Mouse (Mus musculus) embryo, embryonic 10.5 days (tissue): ENCODE results near the gene Gm17304.

ENCODE experiments used
- DNase-seq: peaks from one replicate; pipeline ENCODE4 v3.0.0-alpha.2; 2015; ENCODE audit warnings: low spot score

Gene Gm17304

DNA sequence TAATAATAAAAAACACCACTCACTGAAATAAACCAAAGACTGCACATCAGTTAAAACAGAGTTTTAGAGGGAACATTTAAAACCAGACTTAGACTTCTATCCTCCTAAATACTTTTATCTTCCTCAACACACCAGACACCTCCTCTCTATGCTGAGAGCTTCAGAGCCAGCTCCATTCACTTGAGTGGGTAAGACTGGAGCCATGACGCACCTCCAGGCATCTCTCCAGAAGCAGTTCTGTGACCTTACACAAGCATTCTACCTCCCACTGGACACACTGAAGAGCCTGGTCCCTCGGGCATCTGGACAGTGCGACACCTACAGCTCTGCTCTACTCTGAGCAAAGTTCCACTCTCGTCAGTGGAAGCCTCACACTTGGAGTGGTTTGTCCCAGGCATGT, 14.4 kb downstream of the Gm17304 start:
- no peak for DNase-seq

DNA sequence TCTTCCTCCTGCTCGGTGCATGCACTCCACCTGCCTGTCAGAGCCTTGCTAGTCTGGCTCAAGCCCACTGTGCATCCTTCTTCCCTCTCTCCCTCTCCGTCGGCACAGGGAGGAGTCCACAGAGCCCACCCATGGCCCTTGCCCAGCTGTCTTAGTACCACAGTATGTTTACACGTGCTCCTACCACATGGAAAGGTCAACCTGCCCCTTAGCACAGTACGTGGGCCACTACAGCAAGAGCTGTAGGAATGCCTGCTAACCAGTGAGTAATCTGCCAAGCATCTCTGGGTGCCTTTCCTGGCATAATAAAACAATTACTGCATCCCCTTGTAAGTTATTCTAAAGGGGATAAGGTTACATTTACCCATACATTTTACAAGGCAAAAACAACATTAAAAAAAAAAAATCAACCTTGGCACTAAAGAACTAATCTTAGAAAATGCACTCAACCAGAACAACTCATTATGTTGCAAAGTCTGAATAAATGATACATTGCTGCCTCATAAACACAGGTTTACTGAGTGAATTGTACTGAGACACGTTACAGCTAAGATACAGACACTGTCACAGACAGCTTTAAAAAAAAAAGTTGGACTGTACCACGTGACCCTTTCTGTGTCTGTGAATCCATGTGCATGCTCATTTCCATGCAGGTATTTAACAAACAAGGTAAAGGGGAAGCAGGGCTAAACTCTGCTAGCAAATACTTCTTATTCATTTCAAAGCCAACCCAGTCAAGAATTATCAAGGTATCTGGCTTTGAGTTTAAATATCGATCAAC, 19.7 kb downstream of the Gm17304 start:
- no peak for DNase-seq

GRCm38 (mm10) chr5:106636423-106636946, 27.6 kb downstream of the Gm17304 start:
- no peak for DNase-seq

DNA sequence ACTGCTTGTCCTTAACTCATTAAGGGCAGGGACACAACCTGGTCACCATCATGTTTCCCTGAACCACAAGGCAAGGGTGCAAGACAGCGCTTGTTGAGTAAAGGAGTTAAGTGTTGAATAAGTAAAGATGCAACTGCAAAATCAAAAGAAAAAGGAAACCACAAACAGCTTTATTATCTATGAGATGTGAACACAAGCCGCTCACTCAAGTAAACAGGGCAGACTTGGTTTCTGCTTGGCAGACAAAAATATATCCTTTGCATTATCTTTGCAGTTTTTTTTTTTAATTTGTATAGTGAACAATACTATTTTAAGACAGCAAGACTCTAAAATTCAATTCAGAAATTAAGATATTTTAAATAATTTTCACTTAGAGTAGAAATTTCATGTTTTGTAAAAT, 30.7 kb downstream of the Gm17304 start:
- DNase-seq: no peak

- DNase-seq: no peak
Measured at GRCm38 (mm10) chr5:106640235-106640809, 31.4 kb downstream of the Gm17304 start.

GRCm38 (mm10) chr5:106641876-106642275, 33.0 kb downstream of the Gm17304 start:
- DNase-seq: no peak

DNA sequence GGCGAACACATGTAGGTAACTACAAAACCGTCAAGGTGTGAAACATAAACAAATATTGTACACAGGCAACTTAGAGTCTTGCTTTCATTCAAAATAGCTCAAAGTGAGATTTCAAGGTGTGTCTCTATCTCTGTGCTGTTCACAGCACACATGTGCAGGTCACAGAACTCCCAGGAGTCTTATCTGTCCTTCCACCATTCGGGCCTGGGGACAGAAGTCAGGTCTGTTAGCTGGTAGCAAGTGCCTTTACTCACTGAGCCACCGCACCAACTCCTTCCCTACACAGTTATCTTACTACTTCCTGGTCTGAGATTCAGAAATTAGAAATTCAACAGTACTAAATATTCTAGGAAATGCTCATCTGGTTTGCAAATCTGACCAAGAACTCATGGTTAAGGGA, 34.5 kb downstream of the Gm17304 start:
- no peak for DNase-seq

GRCm38 (mm10) chr5:106649441-106649840, 40.5 kb downstream of the Gm17304 start:
- DNase-seq: no peak

DNA sequence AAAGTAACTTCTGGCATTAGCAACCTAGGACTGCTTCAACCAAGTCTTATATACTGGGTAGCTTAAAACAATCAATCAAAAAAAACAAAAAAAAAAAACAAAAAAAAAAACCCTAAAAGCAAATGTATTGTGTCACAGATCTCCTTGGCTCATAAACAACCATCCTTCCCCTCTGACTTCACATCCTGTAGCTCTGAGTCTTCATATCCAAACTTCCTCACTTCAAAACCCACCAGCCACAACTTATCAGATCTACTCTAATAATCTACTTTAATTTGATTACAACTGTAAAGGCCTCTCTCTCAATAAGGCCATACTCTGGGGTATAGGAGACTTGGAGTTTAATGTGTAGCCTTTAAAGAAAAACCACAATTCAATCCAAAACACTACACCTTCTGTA, 41.1 kb downstream of the Gm17304 start:
- DNase-seq: no peak

DNA sequence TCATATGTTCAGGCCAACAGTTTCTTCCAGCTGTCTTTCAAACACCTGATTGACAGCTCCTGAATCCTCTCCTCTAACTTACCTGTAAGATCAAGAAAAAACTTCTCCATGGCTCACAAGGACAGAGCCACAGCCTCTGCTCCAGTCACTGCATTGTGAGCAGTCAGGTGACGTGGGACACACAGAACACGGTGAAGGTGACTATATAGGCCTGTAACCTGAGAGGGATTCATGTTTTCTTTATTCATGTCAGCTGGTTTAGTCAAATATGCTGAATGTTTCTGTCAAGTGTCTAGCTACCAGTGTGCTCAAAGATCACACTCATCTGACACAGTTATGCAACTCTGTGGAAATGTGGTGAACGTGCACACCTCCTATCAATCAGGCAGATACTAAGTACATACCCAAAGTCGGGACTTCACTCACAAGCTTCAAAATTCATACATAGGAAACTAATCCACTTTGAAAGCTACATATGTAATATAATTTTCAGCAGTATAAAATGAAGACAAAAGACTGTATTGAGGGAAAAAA, 43.4 kb downstream of the Gm17304 start:
- no peak for DNase-seq

DNA sequence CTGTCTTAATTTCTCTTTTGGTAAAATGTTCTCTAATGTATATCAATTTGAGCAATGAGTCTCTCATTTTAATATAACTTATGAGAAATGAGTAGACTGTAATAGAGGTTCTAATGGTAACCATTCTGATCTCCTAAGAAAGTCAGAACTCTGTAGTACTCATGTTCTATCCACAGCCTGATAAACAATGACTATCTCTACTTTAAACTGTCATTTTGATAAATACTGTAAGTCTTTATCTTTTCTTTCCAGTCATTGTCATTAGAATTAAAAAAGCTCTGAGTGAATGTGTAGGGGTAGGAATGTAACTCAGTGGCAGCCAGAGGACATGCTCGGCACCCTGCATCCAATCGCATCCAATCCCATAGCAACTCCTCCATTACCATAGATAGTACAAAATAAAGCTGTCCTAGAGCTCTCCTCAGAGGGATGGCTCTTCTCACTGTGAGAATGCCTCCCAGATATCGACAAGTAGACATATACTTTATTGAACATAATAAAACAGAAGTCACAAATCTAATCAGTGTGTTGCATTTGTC, 44.0 kb downstream of the Gm17304 start:
- no peak for DNase-seq
